Mouse (Mus musculus): ENCODE results near the gene Kifc1.

GRCm38 (mm10) chr17:33932448-33932847, 42.0 kb upstream of the Kifc1 start:
- TF ChIP-seq CTCF (IDR thresholded peaks at IDR 0.05; ENCODE audit: low read depth, low read length) (no peak), POLR2A (IDR thresholded peaks at IDR 0.05; ENCODE audit: extremely low read depth, insufficient read depth, low read length) (no peak)
